Mouse (Mus musculus) cerebellum, postnatal 14 days (tissue): ENCODE measurements around the gene Gimd1.

ENCODE experiments used
- DNase-seq, 2 experiments: peaks; one replicate each; pipeline ENCODE4 v3.0.0; 2021; ENCODE audit warnings: mixed read lengths in 2 of 2

Gimd1 gene

GRCm38 (mm10) chr3:132629601-132630239, at the start of gene Gimd1:
Gimd1 (plus strand) TSS chr3:132629820.
- no peak for DNase-seq

GRCm38 (mm10) chr3:132581198-132581597, 48.4 kb upstream of the Gimd1 start:
- no peak for DNase-seq

- DNase-seq = no peak
Observed at GRCm38 (mm10) chr3:132582339-132582738, 47.3 kb upstream of the Gimd1 start.

GRCm38 (mm10) chr3:132585122-132585972, 44.3 kb upstream of the Gimd1 start:
- no peak for DNase-seq

GRCm38 (mm10) chr3:132588146-132588545, 41.5 kb upstream of the Gimd1 start:
- no peak for DNase-seq

- no peak for DNase-seq
Observed at GRCm38 (mm10) chr3:132590010-132590409, 39.6 kb upstream of the Gimd1 start.

- no peak for DNase-seq
Observed at GRCm38 (mm10) chr3:132590604-132591003, 39.0 kb upstream of the Gimd1 start.

GRCm38 (mm10) chr3:132628741-132629140, 879 bp upstream of the Gimd1 start:
- DNase-seq = peak in 1 of 2 experiments; percentile 9

GRCm38 (mm10) chr3:132633261-132633660, 3.6 kb downstream of the Gimd1 start:
- no peak for DNase-seq

- DNase-seq = no peak
Observed at GRCm38 (mm10) chr3:132637080-132637479, 7.5 kb downstream of the Gimd1 start.

GRCm38 (mm10) chr3:132644071-132644470, 14.5 kb downstream of the Gimd1 start:
- DNase-seq = no peak

- DNase-seq = no peak
Observed at GRCm38 (mm10) chr3:132646814-132647213, 17.2 kb downstream of the Gimd1 start.

- DNase-seq = no peak
Observed at GRCm38 (mm10) chr3:132649368-132649767, 19.7 kb downstream of the Gimd1 start.

- no peak for DNase-seq
Observed at GRCm38 (mm10) chr3:132650191-132650590, 20.6 kb downstream of the Gimd1 start.

- no peak for DNase-seq
Observed at GRCm38 (mm10) chr3:132651776-132652175, 22.2 kb downstream of the Gimd1 start.

- no peak for DNase-seq
Observed at GRCm38 (mm10) chr3:132653959-132654358, 24.3 kb downstream of the Gimd1 start.

GRCm38 (mm10) chr3:132655955-132656354, 26.3 kb downstream of the Gimd1 start:
- no peak for DNase-seq

- DNase-seq = no peak
Observed at GRCm38 (mm10) chr3:132677494-132677893, 47.9 kb downstream of the Gimd1 start.

- DNase-seq = peak; percentile 95
Observed at GRCm38 (mm10) chr3:132683447-132684230, 54.0 kb downstream of the Gimd1 start, which contains the start of gene Tbck. Tbck (plus strand) TSS chr3:132684144.

GRCm38 (mm10) chr3:132684231-132684928, 54.8 kb downstream of the Gimd1 start, which contains the start of gene Aimp1:
Aimp1 (minus strand) TSS chr3:132684370.
- no peak for DNase-seq
